Mouse (Mus musculus) ES-E14 (cell line): Measurements from ENCODE around the gene Phka2.

Experiments used
- CHD2 ChIP-seq: IDR thresholded peaks from 2 replicates; pipeline ENCODE4 v1.6.1; 2014; ENCODE audit warnings: mild to moderate bottlenecking, low read depth, low read length, inconsistent platforms
- MAFK ChIP-seq: IDR thresholded peaks from 2 replicates; pipeline ENCODE4 v1.6.1; 2014; ENCODE audit warnings: mild to moderate bottlenecking, low read depth, low read length, inconsistent platforms; ENCODE audit not compliant: insufficient read depth
- ZC3H11A ChIP-seq: IDR thresholded peaks from 2 replicates; pipeline ENCODE4 v1.6.1; 2012; ENCODE audit warnings: low read depth, mild to moderate bottlenecking, inconsistent platforms, low read length, borderline replicate concordance

DNA sequence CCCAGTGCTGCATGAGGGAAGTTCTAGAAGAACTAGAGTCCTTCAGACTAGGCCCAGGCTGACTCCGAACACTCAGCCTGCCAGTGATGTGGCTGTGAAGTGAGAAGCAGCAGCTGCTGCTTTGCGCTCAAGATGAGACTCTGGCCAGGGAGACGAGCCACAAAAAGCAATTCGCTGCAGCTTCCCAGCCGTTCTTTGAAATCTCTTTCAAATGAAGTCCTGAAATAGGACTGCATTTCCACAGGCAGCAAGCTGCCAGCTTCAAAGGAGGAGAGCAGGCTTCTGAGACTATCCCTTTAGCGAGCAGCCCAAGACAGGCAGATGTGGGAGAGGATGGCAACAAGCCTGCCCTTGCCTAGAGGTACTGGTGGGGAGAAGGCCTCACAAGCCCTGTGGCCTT is 91.0 kb downstream of the Phka2 start:
- TF ChIP-seq CHD2 (no peak), MAFK (no peak), ZC3H11A (no peak)
